Mouse (Mus musculus) ES-E14 (cell line): ENCODE measurements around the gene Serpinf2.

Experiments
- CHD2 ChIP-seq: IDR thresholded peaks from 2 replicates; pipeline ENCODE4 v1.6.1; 2014; ENCODE audit warnings: mild to moderate bottlenecking, low read depth, low read length, inconsistent platforms
- HCFC1 ChIP-seq: IDR thresholded peaks from 2 replicates; pipeline ENCODE4 v1.6.1; 2012; ENCODE audit warnings: low read length, inconsistent platforms, borderline replicate concordance; ENCODE audit not compliant: insufficient read depth
- MAFK ChIP-seq: IDR thresholded peaks from 2 replicates; pipeline ENCODE4 v1.6.1; 2014; ENCODE audit warnings: mild to moderate bottlenecking, low read depth, low read length, inconsistent platforms; ENCODE audit not compliant: insufficient read depth
- ZC3H11A ChIP-seq: IDR thresholded peaks from 2 replicates; pipeline ENCODE4 v1.6.1; 2012; ENCODE audit warnings: low read depth, mild to moderate bottlenecking, inconsistent platforms, low read length, borderline replicate concordance
- ZNF384 ChIP-seq: IDR thresholded peaks from 2 replicates; pipeline ENCODE4 v1.6.1; 2012; ENCODE audit warnings: low read depth, low read length, inconsistent platforms

DNA sequence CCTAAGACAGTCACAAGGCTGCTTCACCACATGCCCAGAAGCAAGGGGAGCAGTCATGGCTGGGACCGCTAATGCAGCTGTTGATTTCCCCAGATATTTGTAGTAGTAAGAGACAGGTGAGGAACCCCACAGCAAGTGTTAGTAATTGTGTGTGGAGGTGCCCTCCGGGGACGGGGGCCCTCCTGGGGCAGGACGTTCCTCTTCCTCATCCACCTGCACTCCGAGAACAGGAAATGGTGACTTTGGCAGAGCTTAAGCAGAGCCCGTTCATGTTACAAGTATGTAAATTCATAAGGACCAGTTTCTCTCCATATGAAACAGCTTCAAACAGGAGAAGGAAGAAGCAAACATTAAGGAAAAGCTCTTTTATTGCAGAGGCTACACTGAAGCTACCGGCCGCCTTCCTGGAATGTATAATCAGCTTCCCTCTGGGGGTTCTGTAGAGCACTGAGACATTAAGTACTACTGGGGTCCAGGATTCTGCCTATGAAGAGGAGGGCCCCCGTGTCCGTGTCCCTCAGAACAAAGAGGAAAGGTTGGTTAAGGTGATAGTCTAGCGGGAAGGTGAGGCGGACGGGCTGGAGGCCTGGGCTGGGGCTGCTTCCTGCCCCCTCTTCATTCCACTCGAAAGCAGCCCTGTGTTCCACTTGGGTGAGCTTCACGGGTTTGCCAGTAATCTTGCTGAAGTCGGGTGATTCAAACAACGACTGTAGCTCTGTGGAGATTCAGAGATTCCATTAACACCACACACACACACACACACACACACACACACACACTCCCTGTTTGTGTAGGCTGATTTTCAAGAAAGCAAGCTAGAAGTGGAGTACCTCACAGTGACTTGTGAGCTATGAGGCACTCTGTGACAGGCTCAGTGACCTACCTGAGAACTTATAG is 29.5 kb downstream of the Serpinf2 start:
- TF ChIP-seq MAFK (no peak), CHD2 (no peak), HCFC1 (no peak), ZC3H11A (no peak), ZNF384 (no peak)
